Mouse (Mus musculus): Measurements from ENCODE around the gene Tpmt.

DNA sequence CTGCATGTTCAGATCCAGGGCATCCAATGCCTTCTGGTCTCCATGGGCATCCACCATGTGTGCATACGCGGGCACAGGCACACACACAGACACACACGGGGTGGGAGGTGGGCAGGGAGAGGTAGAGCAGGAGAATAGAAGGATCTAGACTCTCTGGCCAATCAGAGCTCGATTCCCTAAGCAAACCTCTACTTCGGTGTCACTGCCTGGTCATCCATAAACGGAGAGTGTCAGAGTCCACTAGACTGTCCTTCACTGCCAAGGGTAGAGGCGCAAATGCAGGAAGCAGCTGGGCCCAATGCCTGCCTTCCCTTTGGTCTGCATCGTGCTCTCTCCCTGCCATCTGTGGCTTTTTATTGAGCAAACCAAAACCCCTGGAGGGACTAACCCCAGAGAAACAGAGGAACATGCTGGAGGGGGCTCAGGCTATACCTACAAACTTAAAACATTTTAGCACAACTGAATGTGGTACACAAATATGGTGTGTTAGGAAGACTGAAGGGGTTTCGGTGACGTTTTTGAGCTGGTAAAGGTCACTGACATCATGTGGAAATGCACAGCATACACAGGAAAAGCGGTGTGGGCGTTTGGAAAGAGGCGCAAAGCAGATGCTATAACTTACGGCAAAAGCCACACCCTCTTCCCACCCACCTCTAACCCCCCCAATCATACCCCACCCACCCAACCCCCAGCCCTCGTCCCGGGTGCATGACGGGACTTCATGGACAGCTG, 14.0 kb downstream of the Tpmt start:
- TF ChIP-seq POLR2A (IDR thresholded peaks at IDR 0.05; ENCODE audit: low read depth, low read length) (no peak), CTCF (conservative IDR thresholded peaks at IDR 0.05 in 1 of 2, IDR thresholded peaks at IDR 0.05 in 1 of 2; ENCODE audit: low read depth in 2 of 2, low read length in 2 of 2) (no peak), POLR2AphosphoS2 (IDR thresholded peaks at IDR 0.05; ENCODE audit: low read depth, low read length) (no peak), ZNF384 (IDR thresholded peaks at IDR 0.05; ENCODE audit: low read depth, low read length) (no peak)

Measured in CH12.LX (cell line).